Mouse (Mus musculus): ENCODE data around the gene Psmd1.
"Not testable (repeated sequence)": the region's sequence is repeated elsewhere in the genome, so short reads cannot be mapped to it uniquely, and the experiment has no call there.

The Psmd1 gene

GRCm38 (mm10) chr1:86064271-86064991 is at the start of gene Psmd1:
TSS of gene Psmd1 (plus strand) at chr1:86064387.
- DNase-seq = peak; percentile 74 to 85

- DNase-seq = not testable (repeated sequence)
Observed at GRCm38 (mm10) chr1:86015758-86016157, 48.4 kb upstream of the Psmd1 start.

- no peak for DNase-seq
Observed at GRCm38 (mm10) chr1:86016516-86016915, 47.7 kb upstream of the Psmd1 start, which contains the start of gene Spata3. TSS of gene Spata3 (plus strand) at chr1:86016816.

GRCm38 (mm10) chr1:86018235-86019055 is 45.7 kb upstream of the Psmd1 start:
- DNase-seq = peak; percentile 14

GRCm38 (mm10) chr1:86021365-86021989 is 42.7 kb upstream of the Psmd1 start:
- no peak for DNase-seq

GRCm38 (mm10) chr1:86032273-86032987 is 31.8 kb upstream of the Psmd1 start:
- DNase-seq = no peak

- DNase-seq = no peak
Observed at GRCm38 (mm10) chr1:86038191-86038951, 25.8 kb upstream of the Psmd1 start.

- DNase-seq = no peak
Observed at GRCm38 (mm10) chr1:86040131-86040530, 24.1 kb upstream of the Psmd1 start.

GRCm38 (mm10) chr1:86040817-86041216 is 23.4 kb upstream of the Psmd1 start:
- DNase-seq = no peak

GRCm38 (mm10) chr1:86045056-86045455 is 19.1 kb upstream of the Psmd1 start:
- no peak for DNase-seq

- DNase-seq = no peak
Observed at GRCm38 (mm10) chr1:86045848-86046805, 18.1 kb upstream of the Psmd1 start, which contains the start of gene 2810459M11Rik. TSS of gene 2810459M11Rik (plus strand) at chr1:86045863.

GRCm38 (mm10) chr1:86046833-86047563 is 17.2 kb upstream of the Psmd1 start:
- DNase-seq = no peak

- no peak for DNase-seq
Observed at GRCm38 (mm10) chr1:86048231-86048630, 16.0 kb upstream of the Psmd1 start.

GRCm38 (mm10) chr1:86048744-86049143 is 15.4 kb upstream of the Psmd1 start:
- DNase-seq = no peak

GRCm38 (mm10) chr1:86053198-86053921 is 10.8 kb upstream of the Psmd1 start:
- DNase-seq = no peak

GRCm38 (mm10) chr1:86054943-86055342 is 9.2 kb upstream of the Psmd1 start:
- DNase-seq = no peak

GRCm38 (mm10) chr1:86056284-86056683 is 7.9 kb upstream of the Psmd1 start:
- DNase-seq = no peak

- peak; percentile 78 to 86 for DNase-seq
Observed at GRCm38 (mm10) chr1:86058856-86059769, 5.1 kb upstream of the Psmd1 start.
